Mouse (Mus musculus): ENCODE measurements around the gene Amer3.
"Not testable (repeated sequence)": the region's sequence is repeated elsewhere in the genome, so short reads cannot be mapped to it uniquely, and the experiment has no call there.

The Amer3 gene

DNA sequence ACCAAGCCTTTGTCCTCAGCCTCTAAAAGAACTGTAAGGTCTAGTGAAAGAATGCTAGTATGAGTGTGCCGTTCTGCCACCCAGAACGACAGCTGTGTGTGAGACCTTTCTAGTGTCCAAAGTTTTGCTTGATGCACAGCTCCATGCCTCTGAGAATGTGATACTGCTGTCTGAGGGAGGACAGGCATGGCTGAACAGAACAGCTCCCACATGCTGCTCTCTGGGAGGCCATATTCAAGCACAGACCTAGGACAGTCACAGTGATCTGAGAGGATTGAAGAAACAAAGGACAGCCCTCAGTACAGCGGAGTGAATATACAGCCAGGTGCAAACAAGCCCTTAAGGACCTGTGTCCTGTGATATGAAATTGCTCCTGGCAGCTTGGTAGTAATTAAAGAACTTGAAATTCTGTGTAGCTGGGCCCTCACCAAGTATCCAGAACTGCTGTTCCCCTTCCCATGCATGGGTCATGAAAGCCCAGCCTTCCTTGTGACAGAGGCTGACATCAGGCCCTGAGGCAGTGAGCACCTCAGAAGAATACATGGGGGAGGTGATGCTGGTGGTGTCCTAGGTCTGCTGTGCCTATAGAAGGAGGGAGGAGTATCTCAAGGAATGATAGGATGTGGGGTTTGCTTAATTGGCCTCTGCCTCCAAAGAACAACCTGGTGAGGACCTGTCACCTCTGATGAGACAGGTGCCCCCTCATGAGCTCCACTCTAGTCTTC, 22.0 kb downstream of the Amer3 start:
- no peak for DNase-seq (ENCODE audit: low spot score)

DNA sequence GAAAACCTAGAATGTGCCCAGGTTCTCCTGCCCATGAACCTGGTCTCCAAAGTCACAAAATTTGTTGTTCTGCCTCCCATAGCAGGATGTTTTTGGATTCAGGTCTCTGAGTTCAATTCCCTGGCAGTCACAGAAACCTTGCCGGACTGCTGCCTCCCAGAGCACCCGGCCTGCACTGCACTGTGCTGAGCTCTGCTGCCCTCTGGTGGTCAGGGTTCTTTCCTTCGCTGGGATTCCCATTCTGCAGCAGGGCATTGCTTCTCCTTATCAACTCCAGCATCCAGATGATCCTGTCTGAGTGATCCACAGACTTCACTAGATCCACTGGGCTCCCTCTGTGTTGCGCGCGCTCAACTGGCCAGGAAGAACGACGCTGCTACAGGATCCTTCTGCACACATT, 22.9 kb downstream of the Amer3 start:
- peak; percentile 65 for DNase-seq (ENCODE audit: low spot score)

DNA sequence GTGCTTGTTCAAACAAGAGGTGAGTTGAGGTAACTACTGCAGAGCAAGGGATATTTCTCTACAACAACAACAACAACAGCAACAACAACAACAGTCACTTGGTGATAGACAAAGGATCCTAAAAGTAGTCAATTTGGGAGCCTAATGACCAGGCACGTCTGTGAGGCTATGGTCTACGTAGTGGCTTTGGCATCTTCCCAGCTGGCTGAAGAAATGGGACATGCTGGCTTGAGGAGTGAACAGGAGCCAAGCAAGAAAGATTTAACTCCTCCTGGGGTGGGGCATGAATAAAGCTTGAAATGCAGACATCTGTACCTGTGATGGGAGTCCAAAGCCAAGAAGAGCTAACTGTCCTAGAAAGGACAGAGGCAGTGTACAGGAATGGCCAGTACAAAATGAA, 34.3 kb downstream of the Amer3 start:
- no peak for DNase-seq (ENCODE audit: low spot score)

GRCm38 (mm10) chr1:34620116-34620515, 40.7 kb downstream of the Amer3 start:
- DNase-seq (ENCODE audit: low spot score) = not testable (repeated sequence)

DNA sequence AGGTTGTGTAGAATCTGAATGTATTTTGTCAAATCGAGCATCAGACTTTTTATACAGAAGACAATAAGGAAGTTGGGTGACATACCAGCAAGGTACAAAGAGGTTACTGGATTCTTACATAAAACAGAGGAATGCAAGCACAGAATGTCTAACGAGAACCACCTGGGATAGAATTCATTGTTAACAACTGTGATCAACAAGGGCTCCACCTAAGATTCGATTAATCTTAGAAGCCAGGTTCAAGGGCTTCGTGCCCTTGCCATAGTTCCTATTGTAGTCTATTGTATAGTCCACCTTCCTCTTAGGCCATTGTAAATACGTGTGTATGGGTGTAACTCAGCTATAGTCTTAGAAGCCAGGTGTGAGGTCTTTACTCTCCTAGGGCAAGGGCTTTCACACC, 41.3 kb downstream of the Amer3 start:
- not testable (repeated sequence) for DNase-seq (ENCODE audit: low spot score)

DNA sequence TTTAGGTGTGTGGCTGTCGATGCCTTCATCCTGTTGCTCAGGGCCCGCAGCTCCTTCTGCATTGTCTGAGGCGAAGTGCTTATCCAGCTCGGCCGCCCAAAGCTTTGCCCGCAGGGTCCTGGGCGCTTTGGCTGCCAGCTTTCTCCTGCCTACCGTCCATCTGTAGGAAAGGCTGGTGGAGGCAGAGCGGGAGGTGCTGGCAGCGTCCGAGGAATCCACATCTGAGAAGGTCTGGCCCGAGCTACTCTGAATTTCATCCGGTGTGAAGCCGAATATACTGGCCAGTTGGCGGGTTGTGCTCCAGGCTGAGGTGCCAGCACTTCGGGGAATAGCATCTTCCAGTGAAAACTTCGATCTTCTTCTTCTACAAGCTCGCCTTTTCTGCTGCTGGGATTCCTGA, 56.3 kb downstream of the Amer3 start:
- DNase-seq (ENCODE audit: low spot score) = no peak
